In the genomic region with DNA sequence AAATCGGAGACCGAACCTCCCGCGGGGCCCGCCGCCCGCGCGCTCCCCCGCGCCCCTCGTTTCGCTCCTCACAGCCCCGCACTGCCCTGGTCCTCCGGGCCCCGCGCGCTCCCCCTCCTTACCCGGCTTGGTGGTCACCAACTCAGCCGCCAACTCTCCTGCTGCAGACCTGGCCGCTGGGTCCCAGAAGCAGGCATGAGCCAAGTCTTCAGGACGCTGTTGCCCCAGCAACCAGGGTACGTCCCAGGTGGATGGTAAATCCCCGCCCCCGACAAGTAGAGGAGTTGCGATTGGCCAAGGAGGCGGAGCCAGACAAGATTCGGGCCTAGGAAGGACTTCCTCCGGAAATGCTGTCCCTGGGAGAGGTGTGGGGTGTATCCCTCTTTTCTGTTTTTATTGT, we compare ENCODE assay signal across 8 mouse cellular contexts. TPM values are rescaled to one million over a fixed set of nuclear protein-coding genes. Genes with fewer than 3 reads are reported as not detected.
DNase-seq lines count a peak whose midpoint lies in the region; ATAC-seq lines count a peak whose summit lies in the region.

Efcab6 (minus strand) TSS at position 240 of the 400 bp plus-strand sequence.

- H3K4me2 ChIP-seq in embryonic facial prominence, embryonic 13.5 days, result peak within 1 kb of the TSS; percentile 61

- intact Hi-C loops in left cerebral cortex, postnatal 14 days (cut with DNase I), result loop anchor here (5.0 kb wide), 1 partner anchor 283 kb away; no protein-coding TSS in a partner anchor

- 0 out of 2 replicates have a peak, but pooled peaks have one; percentile 32 for ATAC-seq in embryonic facial prominence, embryonic 13.5 days (ENCODE audit: insufficient number of reproducible peaks, insufficient read depth, low FRiP score, low TSS enrichment, low read depth)

- peaks cover 64% of the 10 kb centered on the region for H3K27me3 ChIP-seq in embryonic facial prominence, embryonic 13.5 days

- WGBS in embryonic facial prominence, embryonic 13.5 days, result 3% methylated on average over 29 of the region's 29 CpGs

- H3K36me3 ChIP-seq in embryonic facial prominence, embryonic 13.5 days, result no peaks in the 10 kb centered on the region

- H3K4me3 ChIP-seq in embryonic facial prominence, embryonic 13.5 days, result peak within 1 kb of the TSS; percentile 32

- H3K27ac ChIP-seq in embryonic facial prominence, embryonic 13.5 days, result no peak within 1 kb of the TSS

- H3K9ac ChIP-seq in embryonic facial prominence, embryonic 13.5 days, result 0 out of 2 replicates have a peak within 1 kb of the TSS, but pooled peaks have one; percentile 27

- peak; percentile 57 for DNase-seq in layer of hippocampus, adult 11-12 months (ENCODE audit: low spot score)
- no peak for DNase-seq in layer of hippocampus, adult 9-10 months (ENCODE audit: low spot score)
- DNase-seq in left cerebral cortex, postnatal 14 days (ENCODE audit: low spot score in 2 of 2), result peak; percentile 73 to 80
- peak; percentile 72 for DNase-seq in retina, postnatal 1 day
- DNase-seq in thymus, postnatal 25 days, result no peak
- DNase-seq in kidney, adult 8-10 months, result no peak
- no peak for DNase-seq in kidney, postnatal 14 days

- peaks cover 5% of the 10 kb centered on the region for H3K9me3 ChIP-seq in embryonic facial prominence, embryonic 13.5 days

- peaks cover 11% of the 10 kb centered on the region for H3K4me1 ChIP-seq in embryonic facial prominence, embryonic 13.5 days

RNA-seq across cellular contexts. Expression of gene Efcab6, which starts in this region (rescaled TPM):
- 0.08 TPM in 2 replicates for polyA plus RNA-seq in embryonic facial prominence, embryonic 13.5 days (2015; fragmentation: Nextera tagmentation; extraction: Ambion mirVana)
- total RNA-seq in left cerebral cortex, postnatal 14 days (2021), result 10 to 100 TPM; 15.6 to 19.8 TPM

Comparison
In these comparisons a context has a peak if more than half of its experiments do, and no peak if none do; other contexts are left out.
1. DNase-seq: peak in layer of hippocampus, adult 11-12 months (single experiment), left cerebral cortex, postnatal 14 days (2 of 2) and retina, postnatal 1 day (single experiment); none in layer of hippocampus, adult 9-10 months (single experiment), thymus, postnatal 25 days (single experiment), kidney, adult 8-10 months (0 of 2) and kidney, postnatal 14 days (single experiment).
2. Peak in ATAC-seq, H3K4me3 ChIP-seq, H3K9ac ChIP-seq and H3K4me2 ChIP-seq in embryonic facial prominence, embryonic 13.5 days; RNA of the gene not detected or under 1 TPM.